Mouse (Mus musculus) liver, adult 2 months (tissue): ENCODE results near the gene Polr1a. TPM values are rescaled to one million over a fixed set of nuclear protein-coding genes. Genes with fewer than 3 reads are reported as not detected.
A peak's percentile ranks its signal among the peaks of the same experiment; 100 is the strongest.

Experiments used
- DNase-seq: peaks from one replicate; pipeline ENCODE4 v3.0.0-alpha.2; 2011; ENCODE audit warnings: low read depth, low spot score; ENCODE audit errors: extremely low read depth
- H3K27ac ChIP-seq: fragments of 200-500 bp; replicated peaks from 2 replicates; pipeline ENCODE4 v1.5.1; 2012; ENCODE audit warnings: low read depth, mild to moderate bottlenecking, control low read depth, inconsistent platforms, low read length; ENCODE audit not compliant: insufficient read depth
- H3K27me3 ChIP-seq: fragments of 200-500 bp; 2 replicates; pipeline ENCODE4 v1.6.1; 2012; ENCODE audit warnings: mild to moderate bottlenecking, moderate library complexity, low read length, inconsistent platforms; ENCODE audit not compliant: control insufficient read depth, insufficient read depth
- H3K36me3 ChIP-seq: fragments of 200-500 bp; 2 replicates; pipeline ENCODE4 v1.6.1; 2012; ENCODE audit warnings: low read length, inconsistent platforms; ENCODE audit not compliant: control insufficient read depth, insufficient read depth
- H3K4me1 ChIP-seq: fragments of 200-500 bp; 2 replicates; pipeline ENCODE4 v1.6.1; 2011; ENCODE audit warnings: low read length; ENCODE audit not compliant: control insufficient read depth, insufficient read depth
- H3K4me3 ChIP-seq: fragments of 200-500 bp; 2 replicates; pipeline ENCODE4 v1.5.1; 2011; ENCODE audit warnings: low read depth, mild to moderate bottlenecking, control low read depth, low read length, moderate library complexity; ENCODE audit not compliant: insufficient read depth
- H3K79me2 ChIP-seq: fragments of 200-500 bp; 2 replicates; pipeline ENCODE4 v1.6.1; 2012; ENCODE audit warnings: inconsistent platforms, mild to moderate bottlenecking, low read length, moderate library complexity; ENCODE audit not compliant: control insufficient read depth, insufficient read depth
- H3K9ac ChIP-seq: fragments of 200-500 bp; 2 replicates; pipeline ENCODE4 v1.6.1; 2012; ENCODE audit warnings: low read depth, mild to moderate bottlenecking, control low read depth, inconsistent platforms, low read length
- CTCF ChIP-seq: fragments of 200-500 bp; IDR thresholded peaks from 2 replicates; pipeline ENCODE4 v1.5.1; 2011; ENCODE audit warnings: low read depth, low read length, control low read depth
- POLR2A ChIP-seq: fragments of 200-500 bp; IDR thresholded peaks from 2 replicates; pipeline ENCODE4 v1.6.1; 2011; ENCODE audit warnings: low read length, control low read depth; ENCODE audit not compliant: insufficient read depth; ENCODE audit errors: extremely low read depth
- WGBS: fragments of 180-500 bp; shearing (Covaris S2); methylation state at CpG from one replicate; pipeline ENCODE4 v1.1.7; 2018; 5-methylcytosine and 5-hydroxymethylcytosine counted together
- polyA plus RNA-seq: library from polyadenylated mRNA; depleted of rRNA; stranded (reverse); fragments of >200 nt; gene quantifications from 2 replicates; pipeline ENCODE4 v1.2.3, GENCODE M21; 2012
- total RNA-seq: library from RNA; depleted of rRNA; stranded (reverse); fragments of >200 nt; gene quantifications from 2 replicates; pipeline ENCODE4 v1.2.3, GENCODE M21; 2014

Gene Polr1a
- total and polyA plus RNA-seq, 2 experiments, result 8.6 to 9.3 TPM

DNA sequence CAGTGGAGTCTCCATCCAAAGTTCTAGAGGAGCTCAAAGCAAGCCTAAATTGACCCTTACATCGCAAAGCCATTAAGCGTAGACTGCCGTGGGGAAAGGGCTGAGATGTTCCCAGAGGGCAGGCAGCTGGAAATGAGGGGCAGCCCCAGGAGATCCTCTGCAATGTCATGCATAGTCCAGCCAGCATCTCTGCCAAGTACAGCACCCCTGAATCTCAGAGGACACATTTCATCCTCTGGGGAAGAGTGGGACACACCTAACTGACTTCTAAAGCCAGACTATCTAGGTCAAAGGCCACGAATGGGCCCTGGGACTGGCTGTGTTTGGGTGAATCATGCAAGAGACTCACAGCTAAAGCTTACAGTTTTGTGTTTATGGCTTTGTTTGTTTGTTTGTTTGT, 85.2 kb downstream of the Polr1a start:
- H3K27me3 ChIP-seq, result no peaks in the 10 kb centered on the region
- H3K79me2 ChIP-seq, result no peaks in the 10 kb centered on the region
- TF ChIP-seq CTCF (no peak), POLR2A (no peak)
- H3K4me1 ChIP-seq, result peaks cover 41% of the 10 kb centered on the region
- peak overlapping the region; percentile 78; the same call in 1 of the 2 replicates for H3K27ac ChIP-seq
- no peak overlapping the region for H3K4me3 ChIP-seq
- H3K9ac ChIP-seq, result no peak overlapping the region
- no peak for DNase-seq
- no peaks in the 10 kb centered on the region for H3K36me3 ChIP-seq
- WGBS, result 91% methylated on average over 4 of the region's 4 CpGs

DNA sequence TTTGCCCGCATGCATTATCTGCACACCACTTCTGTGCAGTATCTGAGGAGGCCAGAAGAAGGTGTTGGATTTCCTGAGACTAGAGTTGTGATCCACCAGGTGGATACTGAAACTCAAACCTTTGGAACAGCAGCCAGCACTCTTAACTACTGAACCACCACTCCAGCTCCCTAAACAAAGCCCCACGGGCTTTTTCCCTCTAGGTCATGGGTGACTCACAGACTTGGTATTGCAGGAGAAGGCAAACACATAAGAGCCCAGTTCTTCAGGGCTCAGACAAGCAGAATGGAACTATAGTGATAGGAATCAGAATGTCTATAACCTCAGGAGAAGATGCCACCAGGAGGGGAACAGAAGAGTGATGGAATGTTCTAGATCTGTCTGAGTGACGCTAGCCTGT, 86.2 kb downstream of the Polr1a start:
- DNase-seq, result no peak
- Histone ChIP-seq H3K79me2 (no peaks in the 10 kb centered on the region), H3K36me3 (no peaks in the 10 kb centered on the region), H3K27ac (no peak overlapping the region), H3K4me1 (peaks cover 37% of the 10 kb centered on the region), H3K4me3 (no peak overlapping the region), H3K27me3 (no peaks in the 10 kb centered on the region), H3K9ac (no peak overlapping the region)
- WGBS, result 82% methylated on average over 3 of the region's 3 CpGs
- TF ChIP-seq POLR2A (no peak), CTCF (no peak)

DNA sequence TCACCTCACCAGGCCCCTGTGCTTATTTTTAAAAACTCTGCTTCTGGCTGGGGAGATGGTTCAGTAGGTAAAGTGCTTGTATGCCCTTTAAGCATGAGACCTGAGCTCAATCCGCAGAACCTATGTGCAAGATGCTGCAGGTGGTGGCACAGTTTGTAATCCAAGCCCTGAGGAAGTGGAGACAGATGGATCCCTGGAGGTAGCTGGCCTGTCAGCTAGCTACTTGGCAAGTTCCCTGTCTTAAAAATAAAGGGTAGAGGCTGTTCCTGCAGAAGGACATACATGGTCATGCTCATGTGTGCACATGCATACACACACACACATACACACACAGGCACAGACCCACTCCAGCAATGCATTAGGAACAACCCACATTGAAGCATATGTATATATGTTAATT, 88.4 kb downstream of the Polr1a start:
- Histone ChIP-seq H3K36me3 (no peaks in the 10 kb centered on the region), H3K27me3 (no peaks in the 10 kb centered on the region), H3K27ac (no peak overlapping the region), H3K4me1 (peaks cover 25% of the 10 kb centered on the region), H3K4me3 (no peak overlapping the region), H3K9ac (no peak overlapping the region), H3K79me2 (no peaks in the 10 kb centered on the region)
- DNase-seq, result no peak
- TF ChIP-seq CTCF (no peak), POLR2A (no peak)
- WGBS, result 97% methylated on average over 1 of the region's 1 CpGs

GRCm38 (mm10) chr6:71999917-72000512, 91.2 kb downstream of the Polr1a start:
- Histone ChIP-seq H3K27me3 (no peaks in the 10 kb centered on the region), H3K4me1 (peaks cover 11% of the 10 kb centered on the region), H3K36me3 (no peaks in the 10 kb centered on the region), H3K9ac (peak overlapping the region; percentile 2; the same call in 1 of the 2 replicates), H3K27ac (peak overlapping the region; percentile 77), H3K79me2 (no peaks in the 10 kb centered on the region), H3K4me3 (no peak overlapping the region)
- DNase-seq, result peak; percentile 91
- TF ChIP-seq CTCF, result no peak
- no peak for TF ChIP-seq POLR2A
- 40% methylated on average over 11 of the region's 11 CpGs for WGBS

DNA sequence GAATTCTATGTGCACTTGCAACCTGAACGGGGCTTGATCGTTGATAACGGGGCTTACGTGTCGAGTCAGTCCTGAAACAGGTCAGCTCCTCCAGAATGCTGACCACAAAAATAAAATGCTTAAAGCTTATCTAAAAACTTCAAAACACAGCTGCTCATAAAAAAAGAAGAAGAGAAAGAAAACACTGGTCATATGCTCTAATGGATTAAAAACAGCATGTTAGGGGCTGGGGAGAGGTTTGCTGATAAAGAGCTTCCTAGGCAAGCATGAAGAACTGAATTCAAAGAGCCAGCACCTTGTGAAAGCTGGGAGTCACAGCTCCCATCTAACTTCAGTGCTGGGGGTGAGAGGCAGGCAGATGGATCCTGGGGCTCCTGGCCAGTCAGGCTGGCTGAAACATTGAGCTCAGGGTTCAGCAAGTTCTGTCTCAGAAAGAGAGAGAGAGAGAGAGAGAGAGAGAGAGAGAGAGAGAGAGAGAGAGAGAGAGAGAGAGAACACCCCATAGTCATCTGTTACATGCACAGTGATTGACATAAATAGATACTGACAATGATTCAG, 92.4 kb downstream of the Polr1a start:
- H3K9ac ChIP-seq, result no peak overlapping the region
- H3K27me3 ChIP-seq, result no peaks in the 10 kb centered on the region
- WGBS, result 93% methylated on average over 5 of the region's 5 CpGs
- H3K36me3 ChIP-seq, result no peaks in the 10 kb centered on the region
- peaks cover 11% of the 10 kb centered on the region for H3K4me1 ChIP-seq
- DNase-seq, result no peak
- no peak for TF ChIP-seq POLR2A
- TF ChIP-seq CTCF, result no peak
- no peak overlapping the region for H3K27ac ChIP-seq
- H3K4me3 ChIP-seq, result no peak overlapping the region
- H3K79me2 ChIP-seq, result no peaks in the 10 kb centered on the region
